Mouse (Mus musculus): ENCODE measurements at regions not wholly inside any gene's neighbourhood (a gene's known extent, or its start where the extent isn't known, plus 50 kb on each side); places are given as distances from the start of the nearest gene placed in this dataset.

DNA sequence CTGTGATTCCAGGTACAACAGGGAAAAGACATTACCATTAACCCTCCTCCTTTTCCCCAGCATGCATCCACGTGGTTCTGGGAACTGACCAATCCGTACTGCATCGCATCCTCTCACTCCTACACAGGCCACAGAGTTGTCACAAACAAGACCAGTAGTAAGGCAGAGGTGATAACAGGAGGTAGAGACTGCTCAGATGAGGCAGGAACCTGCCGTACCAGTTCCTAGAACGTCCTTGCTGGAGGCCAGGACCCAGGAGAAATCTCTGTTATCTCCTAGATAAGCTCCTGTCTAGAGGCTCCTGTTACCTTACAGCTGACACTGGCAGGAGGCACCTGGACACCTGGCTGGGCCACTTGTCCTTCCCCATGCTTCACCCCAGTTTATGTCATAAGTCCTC lies 121.4 kb upstream of the Neo1 start:
- DNase-seq (ENCODE audit: extremely low spot score in 1 of 2, low spot score in 1 of 2), result no peak

DNA sequence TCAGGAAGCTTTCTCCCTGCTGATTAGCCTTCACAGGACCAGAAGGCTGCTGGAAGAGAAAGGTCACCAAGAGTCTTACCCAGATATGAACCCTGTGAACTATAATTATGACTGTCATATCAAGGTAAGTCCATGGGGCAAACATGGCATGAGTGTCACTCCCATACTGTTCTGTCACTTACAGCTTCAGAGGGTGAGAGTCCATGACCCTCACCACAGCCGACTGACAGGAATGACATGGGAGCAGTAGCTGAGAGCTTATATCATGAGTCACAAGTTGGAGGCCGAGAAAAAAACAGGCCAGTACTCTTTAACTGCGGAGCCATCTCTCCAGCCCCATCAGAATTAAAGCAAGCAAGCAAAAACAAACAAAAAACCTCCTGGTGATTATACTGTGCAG lies 117.7 kb upstream of the Neo1 start:
- DNase-seq (ENCODE audit: extremely low spot score in 1 of 2, low spot score in 1 of 2), result no peak

DNA sequence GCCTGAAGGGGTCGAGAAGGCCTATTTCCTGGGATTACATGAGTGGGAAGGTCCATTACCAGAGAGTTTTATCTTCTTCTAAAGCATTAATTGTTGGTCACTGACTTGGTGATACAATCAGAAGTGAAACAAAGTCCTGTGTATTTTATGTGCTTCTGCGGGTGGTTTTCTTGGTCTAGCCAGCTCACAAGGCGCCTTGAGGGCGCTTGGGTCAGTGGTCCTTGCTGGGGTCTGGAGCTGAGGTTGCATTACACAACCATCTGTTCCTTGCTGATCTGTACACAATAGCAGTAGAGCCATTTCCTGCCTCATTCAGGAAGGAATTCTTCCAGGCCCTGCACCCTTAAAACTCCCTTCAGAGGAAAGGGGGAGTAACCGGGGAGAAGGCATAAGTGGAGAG lies 116.9 kb upstream of the Neo1 start:
- no peak for DNase-seq (ENCODE audit: extremely low spot score in 1 of 2, low spot score in 1 of 2)

DNA sequence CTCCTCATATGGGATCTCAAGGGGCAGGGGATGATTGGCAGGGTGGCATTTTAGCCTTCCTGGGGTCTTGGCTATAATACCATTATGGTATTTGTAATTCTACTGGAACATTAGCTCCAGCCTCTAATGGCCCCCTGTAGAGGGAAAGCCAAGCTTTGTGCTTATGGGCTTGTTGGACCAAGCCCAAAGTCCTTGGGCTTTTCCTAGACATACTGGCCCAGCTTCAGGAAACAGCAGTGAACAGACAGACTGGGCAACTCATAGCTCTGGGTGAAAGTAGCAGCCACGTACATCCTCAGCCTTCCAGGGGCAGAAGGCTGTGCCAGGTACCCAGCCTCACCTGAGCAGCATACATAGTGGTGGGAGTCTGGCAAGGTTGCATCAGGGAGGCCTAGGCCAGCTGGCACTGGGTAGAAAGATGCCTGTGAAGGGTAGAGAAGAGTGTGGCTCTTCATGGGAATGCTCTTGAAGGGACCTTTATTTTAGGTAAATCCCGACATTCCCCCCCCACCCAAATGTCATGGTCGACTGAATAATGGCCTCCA lies 108.1 kb upstream of the Neo1 start:
- no peak for DNase-seq (ENCODE audit: extremely low spot score in 1 of 2, low spot score in 1 of 2)

DNA sequence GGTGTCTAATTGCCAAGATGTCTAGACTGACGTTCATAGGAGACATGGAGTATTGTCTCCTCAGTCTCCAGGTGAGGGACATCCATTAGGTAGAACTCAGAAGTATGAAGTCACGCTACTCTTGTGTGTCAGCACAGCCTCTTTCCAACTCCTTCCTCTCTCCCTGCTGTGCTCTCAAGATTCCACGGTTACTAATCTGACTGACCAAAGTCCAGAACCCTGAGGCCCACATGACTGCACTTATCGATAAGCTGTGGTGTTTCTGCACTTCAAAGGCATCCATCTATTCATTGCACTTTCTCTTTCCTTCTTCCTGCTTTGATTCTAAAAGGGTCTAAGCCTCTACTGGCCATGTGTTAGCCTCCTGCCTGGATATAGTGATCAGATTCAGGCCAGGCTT lies 107.4 kb upstream of the Neo1 start:
- no peak for DNase-seq (ENCODE audit: extremely low spot score in 1 of 2, low spot score in 1 of 2)

DNA sequence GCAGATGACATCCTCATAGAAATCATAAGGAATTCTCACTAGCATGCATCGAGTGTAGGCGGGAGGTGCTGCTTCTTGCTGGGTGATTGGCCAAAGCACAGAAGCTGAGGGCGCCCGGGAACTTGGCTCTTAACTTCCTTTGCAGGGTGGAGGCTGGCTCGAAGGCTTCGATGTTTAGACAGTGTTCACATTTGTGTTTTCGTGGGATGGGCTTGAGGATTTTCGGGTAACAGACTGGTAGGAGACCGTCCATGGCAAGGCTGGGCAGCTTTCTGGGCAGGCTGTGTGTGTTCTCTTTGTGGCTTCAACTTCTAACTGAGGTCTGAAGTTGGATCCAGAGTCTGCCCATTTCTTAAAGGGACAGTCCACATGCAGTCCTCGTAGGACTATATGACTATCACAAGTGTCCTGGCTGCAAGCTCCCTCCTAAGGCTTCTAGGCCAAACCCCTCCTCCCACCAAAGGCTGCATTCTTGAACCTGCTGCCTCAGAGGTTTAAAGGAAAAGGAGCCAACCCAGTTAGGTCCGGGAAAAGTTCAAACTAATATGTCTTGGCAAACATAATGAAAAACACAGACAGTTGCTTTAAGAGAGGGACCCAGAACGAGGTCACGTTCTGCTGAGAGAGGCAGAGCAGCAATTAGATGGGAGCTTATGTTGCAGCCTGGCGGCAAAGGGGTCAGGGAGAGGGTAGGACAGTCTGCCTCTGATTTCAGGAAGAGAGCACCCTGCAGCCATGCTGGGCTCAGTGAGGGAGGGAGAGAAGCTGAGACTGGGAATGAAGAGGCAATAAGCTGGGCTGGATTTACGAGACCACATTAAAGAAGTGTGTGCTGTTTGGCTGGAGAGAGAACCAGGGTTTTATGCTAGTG lies 98.2 kb upstream of the Neo1 start:
- DNase-seq (ENCODE audit: extremely low spot score in 1 of 2, low spot score in 1 of 2), result peak; percentile 24 to 69

DNA sequence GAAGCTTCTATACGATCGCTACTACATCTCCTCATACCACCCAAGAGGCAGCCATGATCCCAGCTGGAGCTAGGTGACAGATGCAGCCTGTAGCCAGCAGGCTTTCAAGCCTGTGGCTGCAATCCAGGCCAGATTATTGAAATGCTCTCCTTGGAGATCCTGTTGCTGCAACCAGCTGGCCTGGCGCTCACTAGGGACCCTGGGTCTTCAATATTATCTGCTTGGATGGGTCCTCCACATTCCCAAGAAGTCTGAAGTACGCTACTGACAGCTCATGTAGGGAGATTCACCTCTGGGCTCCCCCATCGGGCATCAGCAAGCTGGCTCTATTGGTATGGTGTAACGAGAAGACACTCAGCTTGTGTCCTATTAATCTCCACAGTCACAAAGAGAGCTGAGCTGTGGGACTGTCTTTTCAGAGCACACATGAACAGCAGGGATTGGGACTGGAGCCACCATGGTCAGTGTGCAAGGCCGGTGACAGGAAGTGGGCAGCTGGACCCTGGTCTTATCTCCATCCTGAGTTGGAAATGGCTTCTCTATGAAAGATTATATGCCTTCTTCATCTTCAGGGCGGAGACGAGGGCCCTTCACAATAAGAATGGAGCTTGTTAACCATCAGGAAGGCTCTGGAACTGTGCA lies 93.6 kb upstream of the Neo1 start:
- DNase-seq (ENCODE audit: extremely low spot score in 1 of 2, low spot score in 1 of 2), result no peak

DNA sequence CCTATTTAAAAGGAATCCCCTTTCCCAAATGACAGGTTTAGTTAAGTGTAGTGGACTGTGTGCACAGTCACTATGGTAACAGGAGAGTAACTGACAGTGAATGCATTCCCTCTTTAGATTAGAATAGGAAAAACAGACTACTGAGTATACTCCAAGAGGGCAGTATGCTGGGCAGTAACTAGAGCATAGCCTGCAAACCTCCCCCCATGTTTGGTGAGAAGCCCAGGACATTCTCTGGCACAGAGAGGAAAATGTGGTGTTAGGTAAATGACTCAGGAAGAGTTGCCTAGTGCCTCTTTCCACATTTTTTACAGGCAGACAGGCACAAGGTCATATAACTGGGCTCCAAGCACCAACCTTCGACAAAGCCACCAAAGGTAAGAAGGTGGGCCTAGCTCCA lies 93.0 kb upstream of the Neo1 start:
- DNase-seq (ENCODE audit: extremely low spot score in 1 of 2, low spot score in 1 of 2), result no peak

DNA sequence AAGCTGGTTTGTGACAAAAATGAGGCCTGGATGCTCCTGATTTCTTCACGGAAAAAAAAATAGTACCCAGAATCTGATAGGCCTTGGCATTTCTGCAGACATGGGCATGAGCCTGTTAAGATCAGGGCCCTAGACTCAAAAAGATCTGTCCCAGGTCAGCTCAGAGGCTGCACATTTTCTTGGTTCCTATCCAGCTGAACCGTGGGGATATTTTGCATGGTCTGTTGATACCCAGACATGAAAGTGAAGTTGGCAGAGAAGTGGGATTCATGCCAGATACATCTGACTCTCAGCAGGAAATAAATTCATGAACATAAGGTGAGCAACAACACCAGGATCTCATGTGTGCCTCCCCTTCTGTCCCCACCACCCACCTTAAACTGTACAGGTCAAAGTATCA lies 91.8 kb upstream of the Neo1 start:
- DNase-seq (ENCODE audit: extremely low spot score in 1 of 2, low spot score in 1 of 2), result no peak

DNA sequence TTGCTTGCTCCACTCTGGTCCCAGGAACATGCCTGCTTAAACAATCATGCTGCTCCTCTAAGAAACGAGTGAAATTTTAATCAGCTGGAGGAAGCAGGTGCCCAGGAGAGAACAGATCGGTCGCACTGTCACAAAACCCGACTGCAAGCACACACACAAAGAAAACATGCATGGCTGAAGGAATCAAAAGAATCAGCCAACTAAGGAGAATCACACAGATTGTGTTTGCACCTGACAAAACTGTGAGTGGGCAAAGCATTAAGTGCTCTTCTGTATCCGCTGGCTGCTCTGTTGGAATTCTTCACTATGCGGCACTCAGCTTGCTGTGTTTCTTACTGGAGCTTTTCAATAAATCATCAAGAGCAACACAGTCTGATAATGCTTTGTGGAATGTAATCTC lies 89.6 kb upstream of the Neo1 start:
- DNase-seq (ENCODE audit: extremely low spot score in 1 of 2, low spot score in 1 of 2), result no peak

DNA sequence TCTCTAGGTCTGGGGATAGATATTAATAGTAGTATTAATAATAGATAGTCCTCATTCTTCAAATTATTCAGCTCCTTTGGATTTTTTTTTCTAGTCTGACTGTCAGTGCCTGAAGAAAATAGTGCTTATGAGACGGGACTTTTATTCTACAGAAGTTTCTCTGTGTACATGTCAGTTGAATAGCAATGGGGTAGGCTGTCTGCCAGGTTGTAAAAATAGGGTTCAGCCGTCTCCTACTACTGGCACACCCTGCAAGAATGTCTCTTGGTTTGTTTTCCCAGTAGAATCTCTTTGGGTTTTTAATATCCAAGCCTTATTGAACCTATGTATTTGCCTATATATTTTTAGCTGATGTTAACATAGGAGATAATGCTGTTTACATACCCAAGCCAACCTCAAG lies 80.3 kb upstream of the Neo1 start:
- peak; percentile 30 to 70 for DNase-seq (ENCODE audit: extremely low spot score in 1 of 2, low spot score in 1 of 2)

DNA sequence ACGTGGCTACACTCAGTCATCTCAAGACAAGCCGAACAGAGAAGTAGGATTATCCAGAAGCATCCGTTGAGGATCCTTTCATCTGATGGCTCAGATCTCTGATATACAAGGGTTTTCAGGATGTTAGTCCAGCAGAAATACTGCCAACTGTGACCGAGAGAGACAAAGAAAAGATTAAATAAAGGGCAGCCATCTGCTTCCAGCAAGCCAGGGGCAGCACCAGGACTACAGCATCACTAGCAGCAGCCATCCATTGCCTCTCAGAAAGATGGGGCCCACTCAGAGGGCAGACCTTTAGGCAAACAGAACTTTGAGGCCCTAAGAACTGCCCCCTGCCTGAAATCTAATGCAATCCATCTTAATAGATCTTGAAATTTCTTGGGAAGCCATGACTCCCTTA lies 77.6 kb upstream of the Neo1 start:
- no peak for DNase-seq (ENCODE audit: extremely low spot score in 1 of 2, low spot score in 1 of 2)

DNA sequence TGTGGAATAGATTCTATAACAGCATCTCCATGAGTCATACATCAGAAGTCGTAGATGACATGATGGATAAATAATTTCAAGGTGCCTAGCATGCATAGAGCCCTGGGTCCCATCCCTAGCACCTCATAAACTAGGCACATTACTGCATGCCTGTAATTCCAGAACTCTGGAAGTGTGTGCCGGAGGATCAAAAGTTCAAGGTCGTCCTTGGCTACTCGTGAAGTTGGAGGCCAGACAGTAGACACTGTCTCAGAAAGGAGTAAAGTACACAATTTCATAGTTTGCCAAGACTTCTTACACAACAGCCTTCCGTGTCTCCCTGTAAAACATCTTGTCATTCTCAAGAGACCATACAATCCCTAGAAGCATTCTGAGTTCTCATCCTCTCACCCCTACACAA lies 63.5 kb upstream of the Neo1 start:
- no peak for DNase-seq (ENCODE audit: extremely low spot score in 1 of 2, low spot score in 1 of 2)

DNA sequence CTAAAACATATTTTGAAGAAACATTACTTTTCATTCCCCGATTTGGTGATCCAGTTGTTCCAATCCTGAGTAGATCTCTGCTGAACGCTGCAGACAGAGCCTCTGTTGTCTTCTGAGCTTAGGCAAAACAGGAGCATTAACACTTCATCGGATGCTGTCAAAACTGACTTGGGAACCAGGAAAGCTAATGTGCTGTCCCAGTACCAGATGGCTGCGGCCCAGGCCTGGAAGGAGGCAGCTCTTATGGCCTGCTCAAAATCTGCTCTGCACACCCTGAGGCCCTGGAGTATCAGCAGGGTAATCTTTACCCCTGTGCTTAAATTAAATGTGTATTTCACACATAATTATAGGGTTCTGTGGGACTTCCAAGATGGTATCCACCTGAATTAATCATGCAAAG lies 61.3 kb upstream of the Neo1 start:
- no peak for DNase-seq (ENCODE audit: extremely low spot score in 1 of 2, low spot score in 1 of 2)

DNA sequence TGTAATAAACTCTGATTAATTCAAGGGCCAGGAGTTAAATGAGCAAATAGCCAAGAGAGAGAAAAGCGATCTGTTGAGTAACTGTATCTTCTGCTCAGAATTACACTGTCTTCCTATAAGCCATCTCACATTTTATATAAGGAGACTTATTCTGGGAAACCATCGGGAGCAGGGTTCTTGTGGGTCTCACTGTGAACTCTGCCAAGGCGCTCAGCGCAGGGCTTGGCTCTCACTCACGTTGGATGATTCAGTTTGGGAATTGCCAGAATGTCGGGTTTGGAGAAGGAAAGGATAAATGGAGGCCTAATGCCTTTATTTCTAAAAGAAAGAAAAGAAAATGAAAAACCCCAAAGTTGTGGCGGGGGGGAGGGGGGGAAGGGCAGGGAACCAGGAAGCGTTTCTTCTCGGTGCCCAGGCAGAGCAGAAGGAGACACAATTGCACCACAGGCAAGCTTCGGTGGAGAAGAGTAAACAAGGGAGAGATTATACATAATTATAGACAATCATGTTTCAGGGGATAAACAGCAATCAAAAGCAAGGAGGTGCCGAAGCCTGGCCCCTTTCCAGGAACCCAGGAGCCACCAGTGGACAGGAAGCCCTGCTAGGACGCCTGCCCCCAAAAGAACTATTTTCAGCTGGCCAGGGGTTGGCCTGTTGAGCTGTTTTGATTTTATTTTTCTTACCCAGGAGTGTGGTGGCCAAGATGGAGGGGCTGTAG lies 60.5 kb upstream of the Neo1 start:
- peak; percentile 31 to 71 for DNase-seq (ENCODE audit: extremely low spot score in 1 of 2, low spot score in 1 of 2)

DNA sequence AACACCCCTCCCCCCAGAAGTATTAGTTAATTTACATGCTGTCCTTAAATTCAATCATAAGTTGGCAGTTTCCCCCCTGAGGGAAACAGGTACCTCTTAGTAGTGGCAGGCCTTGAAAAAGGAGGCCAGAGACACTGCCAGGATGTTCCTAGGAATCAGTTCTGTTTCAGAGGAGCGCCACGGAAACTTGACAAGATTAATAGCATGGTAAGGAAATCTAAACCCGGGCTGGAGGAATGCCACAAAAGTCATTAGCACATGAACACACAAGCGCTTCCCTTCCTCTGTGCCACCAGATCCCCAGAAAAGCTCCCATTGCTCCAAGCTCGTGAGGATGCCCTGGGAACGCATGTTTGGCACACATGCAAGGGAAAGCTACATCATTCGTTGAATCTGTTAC lies 59.4 kb upstream of the Neo1 start:
- no peak for DNase-seq (ENCODE audit: extremely low spot score in 1 of 2, low spot score in 1 of 2)

DNA sequence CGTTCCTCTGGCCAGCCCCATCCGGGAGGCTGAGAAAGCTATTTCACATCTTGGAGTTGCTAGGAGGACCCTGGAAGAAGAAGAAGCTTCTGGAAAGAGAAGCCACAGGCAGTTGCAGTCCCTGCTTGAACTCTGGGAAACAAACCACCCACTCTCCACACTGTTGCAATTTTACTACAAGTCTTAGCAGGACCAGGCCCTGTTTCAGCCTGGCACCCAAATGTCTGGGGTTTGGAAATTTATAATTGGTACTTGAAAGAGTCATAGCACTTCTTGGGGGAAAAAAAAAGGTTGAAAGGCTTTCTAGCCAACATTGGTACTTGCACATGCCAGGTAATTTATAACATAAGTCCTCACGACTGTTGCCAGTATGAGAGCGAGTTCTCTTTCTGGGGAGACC lies 57.9 kb upstream of the Neo1 start:
- DNase-seq (ENCODE audit: extremely low spot score in 1 of 2, low spot score in 1 of 2), result no peak

DNA sequence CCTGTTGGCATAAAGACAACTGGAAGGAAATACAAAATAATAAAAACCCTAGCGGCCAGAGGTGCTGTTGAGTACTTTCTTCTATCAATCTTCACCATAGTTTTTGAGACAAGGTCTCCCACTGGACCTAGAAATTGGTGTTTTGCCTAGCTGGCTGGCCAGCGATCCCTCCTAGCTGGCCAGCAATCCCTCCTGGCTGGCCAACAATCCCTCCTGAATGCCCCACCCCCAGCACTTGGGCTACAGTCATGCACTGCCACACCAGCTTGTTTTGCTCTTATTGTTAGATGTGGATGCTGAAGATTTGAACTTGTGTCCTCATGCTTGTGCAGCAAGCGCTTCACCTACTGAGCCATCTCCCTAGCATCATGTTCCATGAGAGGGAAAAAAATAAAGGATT lies 54.9 kb upstream of the Neo1 start:
- no peak for DNase-seq (ENCODE audit: extremely low spot score in 1 of 2, low spot score in 1 of 2)

DNA sequence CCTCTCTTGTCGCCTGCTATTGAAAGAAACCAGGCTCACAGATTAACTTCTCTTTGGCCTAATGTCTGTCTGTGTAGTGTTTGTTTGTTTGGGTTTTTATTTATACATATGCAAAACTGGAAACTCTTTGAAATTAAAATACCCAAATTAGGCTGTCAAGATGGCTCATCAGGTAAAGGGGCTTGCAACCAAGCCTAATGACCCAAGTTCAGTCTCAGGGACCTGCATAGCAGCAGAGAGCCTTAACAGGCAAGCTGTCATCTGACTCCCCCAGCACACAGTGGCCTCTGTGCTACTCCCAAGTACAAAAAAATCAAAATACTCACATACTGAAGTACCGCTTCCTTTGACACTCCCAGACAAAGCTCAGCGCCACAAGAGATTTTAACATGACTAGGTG lies 51.5 kb upstream of the Neo1 start:
- DNase-seq (ENCODE audit: extremely low spot score in 1 of 2, low spot score in 1 of 2), result no peak

DNA sequence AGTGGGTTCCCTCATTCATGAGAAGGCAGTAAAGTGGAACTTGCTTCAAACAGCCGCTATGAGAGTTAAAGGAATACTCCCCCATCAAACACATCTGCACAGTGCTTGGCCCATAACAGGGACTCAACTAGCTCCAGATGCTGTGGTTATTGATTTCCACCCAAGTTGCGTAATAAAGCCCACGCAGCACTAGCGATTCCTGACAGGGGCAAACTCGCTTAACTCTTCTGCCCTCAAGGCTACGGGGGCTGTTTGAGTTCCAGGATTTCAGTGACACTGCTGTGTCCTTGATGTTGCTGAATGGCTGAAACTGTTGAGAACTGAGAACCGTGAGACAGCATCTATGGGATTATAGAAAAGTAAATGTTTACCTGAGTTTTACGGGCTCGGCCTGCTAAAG lies 50.9 kb upstream of the Neo1 start:
- no peak for DNase-seq (ENCODE audit: extremely low spot score in 1 of 2, low spot score in 1 of 2)

DNA sequence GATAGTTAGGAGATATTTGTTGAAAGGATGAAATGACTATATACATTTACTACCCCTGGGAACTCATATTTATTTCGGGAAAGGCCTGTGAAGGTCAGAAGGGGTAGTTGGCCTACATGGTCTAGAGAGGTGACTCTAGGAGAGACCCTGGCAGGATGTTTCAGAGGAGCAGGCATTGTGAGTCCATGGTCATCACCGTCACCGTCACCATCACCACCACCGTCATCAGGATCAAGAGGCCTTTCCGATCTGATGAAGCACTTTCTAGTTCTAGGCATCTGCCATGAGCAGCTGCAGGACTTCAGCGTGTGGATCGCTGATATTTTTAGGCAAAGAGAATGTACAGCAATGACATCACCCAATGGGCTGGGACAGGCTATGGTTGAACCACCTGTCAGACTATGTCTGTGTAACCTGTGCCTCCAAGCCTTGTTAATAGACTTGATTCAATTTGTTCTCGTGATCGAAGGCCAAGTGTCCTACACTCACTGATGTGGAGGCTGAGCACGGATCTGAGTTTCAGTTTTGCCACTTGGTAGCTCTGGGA lies 50.4 kb upstream of the Neo1 start:
- no peak for DNase-seq (ENCODE audit: extremely low spot score in 1 of 2, low spot score in 1 of 2)
